Mouse (Mus musculus) bone marrow macrophage, adult 2 months (primary cell): ENCODE measurements at regions not wholly inside any gene's neighbourhood (a gene's known extent, or its start where the extent isn't known, plus 50 kb on each side); places are given as distances from the start of the nearest gene placed in this dataset.

ENCODE experiments used
- H3K27ac ChIP-seq: 2 replicates; pipeline ENCODE4 v1.5.1; 2012; ENCODE audit warnings: low read depth, low read length; ENCODE audit not compliant: insufficient read depth
- H3K4me1 ChIP-seq: 2 replicates; pipeline ENCODE4 v1.6.1; 2012; ENCODE audit warnings: low read length; ENCODE audit not compliant: control insufficient read depth, insufficient read depth
- H3K4me3 ChIP-seq: 2 replicates; pipeline ENCODE4 v1.5.1; 2012; ENCODE audit warnings: mild to moderate bottlenecking, low read length, moderate library complexity; ENCODE audit not compliant: insufficient read depth
- CTCF ChIP-seq: IDR thresholded peaks from 2 replicates; pipeline ENCODE4 v1.5.1; 2012; ENCODE audit warnings: low read depth, mild to moderate bottlenecking, low read length, moderate library complexity
- POLR2A ChIP-seq: IDR thresholded peaks from 2 replicates; pipeline ENCODE4 v1.6.1; 2012; ENCODE audit warnings: mild to moderate bottlenecking, low read depth, low read length, borderline replicate concordance

DNA sequence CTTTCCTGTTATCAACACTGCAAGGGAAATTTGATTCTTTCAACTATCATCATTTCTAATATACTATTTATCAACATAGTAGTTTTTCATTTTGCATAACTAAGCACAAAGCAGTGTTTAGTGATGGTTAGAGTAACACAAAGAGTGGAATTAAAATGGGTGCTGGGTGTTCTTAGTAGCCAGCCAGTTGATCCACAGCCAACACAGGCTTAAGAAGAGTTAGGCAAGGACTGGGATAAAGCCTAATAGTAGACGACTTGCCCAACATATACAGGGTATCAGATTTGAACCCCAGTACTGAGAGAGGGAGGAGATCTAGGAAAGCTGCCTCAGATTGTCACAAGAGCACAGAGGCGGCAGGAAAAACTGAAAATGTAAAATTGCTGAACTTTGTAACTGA is 160.2 kb upstream of the Gm765 start:
- no peak for TF ChIP-seq POLR2A
- TF ChIP-seq CTCF: no peak
- no peaks in the 10 kb centered on the region for H3K4me1 ChIP-seq
- no peak overlapping the region for H3K27ac ChIP-seq
- H3K4me3 ChIP-seq: no peak overlapping the region

DNA sequence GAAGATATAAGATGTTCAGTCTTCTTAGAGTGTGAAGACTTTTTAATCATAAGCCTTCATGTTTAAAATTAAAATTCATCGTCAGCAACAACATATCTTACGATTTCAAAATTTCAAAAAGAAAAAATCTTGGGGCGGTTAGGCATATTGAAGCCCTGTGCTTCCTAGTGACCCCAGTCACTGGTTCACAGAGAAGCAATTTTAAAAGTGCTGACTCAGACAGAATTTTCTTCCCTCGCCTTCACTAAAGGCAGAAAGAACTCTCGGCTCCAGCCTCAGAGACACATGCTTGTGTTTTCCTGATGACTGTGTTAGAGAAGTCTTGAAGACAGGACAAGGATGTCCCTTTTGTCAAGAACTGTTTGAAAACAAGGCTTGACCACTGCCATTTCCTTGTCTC is 157.2 kb upstream of the Gm765 start:
- Histone ChIP-seq H3K27ac (no peak overlapping the region), H3K4me1 (no peaks in the 10 kb centered on the region), H3K4me3 (no peak overlapping the region)
- no peak for TF ChIP-seq CTCF
- no peak for TF ChIP-seq POLR2A

GRCm38 (mm10) chr6:98486626-98487025 is 144.1 kb upstream of the Gm765 start:
- TF ChIP-seq POLR2A: no peak
- TF ChIP-seq CTCF: no peak
- Histone ChIP-seq H3K27ac (no peak overlapping the region), H3K4me3 (no peak overlapping the region), H3K4me1 (no peaks in the 10 kb centered on the region)

- Histone ChIP-seq H3K27ac (no peak overlapping the region), H3K4me1 (no peaks in the 10 kb centered on the region), H3K4me3 (no peak overlapping the region)
- TF ChIP-seq CTCF: no peak
- TF ChIP-seq POLR2A: no peak
Observed at GRCm38 (mm10) chr6:98483319-98484123, 141.0 kb upstream of the Gm765 start.

DNA sequence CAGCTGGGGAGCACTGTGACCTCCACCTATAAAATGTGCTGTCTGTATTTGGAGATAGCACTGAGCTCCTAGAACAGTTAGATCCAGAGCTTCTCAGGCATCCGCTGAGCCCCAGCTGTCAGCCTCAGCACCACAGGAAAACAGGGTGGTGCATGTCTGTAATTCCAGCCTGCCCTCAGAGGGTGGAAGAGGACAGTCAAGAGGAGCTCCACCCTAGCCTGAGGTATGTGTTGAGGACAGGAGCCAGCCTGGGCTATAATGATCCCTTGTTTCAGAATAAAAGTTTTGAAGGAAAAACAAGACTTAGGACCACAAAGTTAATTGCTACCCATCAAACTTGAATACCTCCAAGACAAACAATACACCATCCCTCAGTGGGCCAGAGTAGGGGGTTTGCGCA is 139.8 kb upstream of the Gm765 start:
- no peak for TF ChIP-seq CTCF
- no peak for TF ChIP-seq POLR2A
- Histone ChIP-seq H3K27ac (no peak overlapping the region), H3K4me3 (no peak overlapping the region), H3K4me1 (no peaks in the 10 kb centered on the region)

GRCm38 (mm10) chr6:98467563-98467962 is 125.0 kb upstream of the Gm765 start:
- TF ChIP-seq POLR2A: no peak
- TF ChIP-seq CTCF: no peak
- H3K4me1 ChIP-seq: no peaks in the 10 kb centered on the region

DNA sequence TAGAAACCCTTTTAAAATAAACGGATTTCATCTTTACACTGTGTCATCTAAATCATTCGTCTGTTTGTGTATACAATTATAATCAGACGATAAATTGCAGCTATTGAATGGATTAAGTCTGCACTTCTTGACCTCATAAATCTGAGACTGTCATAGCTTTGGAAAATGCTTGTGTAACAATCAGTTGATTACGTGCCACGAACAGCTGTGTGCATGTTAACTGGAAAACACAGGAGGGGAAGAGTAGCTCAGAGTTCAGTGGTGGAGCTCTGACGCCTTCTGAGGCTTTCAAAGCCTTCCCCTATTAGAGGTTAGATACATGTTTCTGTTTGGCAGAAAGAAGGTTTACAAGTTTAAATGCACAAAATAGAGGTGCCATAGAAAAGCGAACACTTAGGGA is 109.7 kb upstream of the Gm765 start:
- Histone ChIP-seq H3K27ac (no peak overlapping the region), H3K4me1 (no peaks in the 10 kb centered on the region), H3K4me3 (no peak overlapping the region)
- no peak for TF ChIP-seq CTCF
- no peak for TF ChIP-seq POLR2A

More at GRCm38 (mm10) chr6:98467563-98467962, 125.0 kb upstream of the Gm765 start:
- no peak overlapping the region for H3K27ac ChIP-seq
- no peak overlapping the region for H3K4me3 ChIP-seq

DNA sequence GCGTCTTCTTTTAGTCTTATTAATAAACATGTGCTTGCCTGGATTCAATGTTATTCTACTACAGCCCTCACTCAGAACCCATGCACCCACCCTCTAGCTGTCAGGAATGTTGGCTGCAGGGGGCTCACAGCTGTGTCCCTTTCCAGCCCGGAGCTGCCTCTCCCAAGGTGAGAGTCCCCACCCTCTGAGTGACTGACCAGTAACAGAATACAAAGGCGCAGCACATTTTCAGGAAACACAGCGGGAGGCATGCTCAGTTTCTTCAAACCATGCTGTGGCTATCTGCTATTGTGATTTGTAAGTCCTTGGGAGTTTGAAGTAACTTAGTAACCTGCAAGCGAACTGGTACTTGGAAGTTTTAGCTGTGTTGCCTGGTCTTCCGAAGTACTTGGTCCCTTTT is 93.1 kb upstream of the Gm765 start:
- no peaks in the 10 kb centered on the region for H3K4me1 ChIP-seq
- TF ChIP-seq POLR2A (no peak), CTCF (no peak)
- H3K4me3 ChIP-seq: no peak overlapping the region
- H3K27ac ChIP-seq: no peak overlapping the region

DNA sequence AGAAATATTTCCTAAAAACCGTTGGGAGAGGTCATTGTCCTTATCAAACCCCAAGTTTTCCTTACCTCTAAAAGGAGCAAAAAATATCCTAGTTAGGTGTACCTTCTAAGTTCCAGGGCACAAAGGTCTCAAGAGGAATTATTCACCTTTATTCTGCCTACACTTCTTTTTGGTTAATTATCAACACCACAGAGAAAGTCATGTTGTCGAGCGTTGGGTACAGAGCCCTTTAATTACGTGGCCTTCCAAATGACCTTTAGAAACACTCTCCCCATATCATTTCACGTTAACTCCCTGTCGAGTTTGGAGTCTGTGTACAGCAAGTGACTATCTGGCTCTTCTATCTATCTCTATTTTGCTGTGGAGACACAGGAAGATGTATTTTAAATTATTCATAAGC is 90.7 kb upstream of the Gm765 start:
- TF ChIP-seq CTCF (no peak), POLR2A (no peak)
- H3K4me1 ChIP-seq: no peaks in the 10 kb centered on the region
- H3K27ac ChIP-seq: no peak overlapping the region
- no peak overlapping the region for H3K4me3 ChIP-seq

GRCm38 (mm10) chr6:98429120-98429519 is 86.6 kb upstream of the Gm765 start:
- TF ChIP-seq CTCF: no peak
- TF ChIP-seq POLR2A: no peak
- Histone ChIP-seq H3K4me1 (no peaks in the 10 kb centered on the region), H3K27ac (no peak overlapping the region), H3K4me3 (no peak overlapping the region)
